Mouse (Mus musculus) forebrain, embryonic 12.5 days (tissue): ENCODE results near the gene Spata7. TPM values are rescaled to one million over a fixed set of nuclear protein-coding genes. Genes with fewer than 3 reads are reported as not detected.
A peak's percentile ranks its signal among the peaks of the same experiment; 100 is the strongest.
"Not testable (repeated sequence)": the region's sequence is repeated elsewhere in the genome, so short reads cannot be mapped to it uniquely, and the experiment has no call there.

ENCODE experiments used
- ATAC-seq: fragments of 200-750 bp; cut with Nextera tagmentation; 2 replicates; pipeline ENCODE4 v1.8.0; 2017; ENCODE audit warnings: moderate TSS enrichment; ENCODE audit not compliant: low FRiP score
- H3K27ac ChIP-seq: fragments of 300-500 bp; sonication (generic); 2 replicates; pipeline ENCODE4 v1.5.1; 2016; ENCODE audit warnings: mild to moderate bottlenecking
- H3K27me3 ChIP-seq: fragments of 300-500 bp; sonication (generic); 2 replicates; pipeline ENCODE4 v1.6.1; 2016; ENCODE audit warnings: mild to moderate bottlenecking
- H3K36me3 ChIP-seq: fragments of 300-500 bp; sonication (generic); replicated peaks from 2 replicates; pipeline ENCODE4 v1.6.1; 2016; ENCODE audit warnings: mild to moderate bottlenecking
- H3K4me1 ChIP-seq: fragments of 300-500 bp; sonication (generic); 2 replicates; pipeline ENCODE4 v1.6.1; 2016
- H3K4me2 ChIP-seq: fragments of 300-500 bp; sonication (generic); 2 replicates; pipeline ENCODE4 v1.6.1; 2016; ENCODE audit warnings: mild to moderate bottlenecking, moderate library complexity
- H3K4me3 ChIP-seq: fragments of 300-500 bp; sonication (generic); replicated peaks from 2 replicates; pipeline ENCODE4 v1.5.1; 2016; ENCODE audit warnings: mild to moderate bottlenecking
- H3K9ac ChIP-seq: fragments of 300-500 bp; sonication (generic); 2 replicates; pipeline ENCODE4 v1.6.1; 2016; ENCODE audit warnings: mild to moderate bottlenecking
- H3K9me3 ChIP-seq: fragments of 300-500 bp; sonication (generic); 2 replicates; pipeline ENCODE4 v1.6.1; 2016
- WGBS: fragments of 180-500 bp; shearing (Covaris S2); methylation state at CpG from one replicate; pipeline ENCODE4 v1.1.7; 2016; 5-methylcytosine and 5-hydroxymethylcytosine counted together
- polyA plus RNA-seq: library from polyadenylated mRNA; unstranded; fragments of >200 nt; fragmentation: Nextera tagmentation; extraction: Ambion mirVana; gene quantifications from 2 replicates; pipeline ENCODE4 v1.2.1, GENCODE M21; 2016

Gene Spata7
- polyA plus RNA-seq, 1 experiment from 2014 or later, result 25.8 TPM

DNA sequence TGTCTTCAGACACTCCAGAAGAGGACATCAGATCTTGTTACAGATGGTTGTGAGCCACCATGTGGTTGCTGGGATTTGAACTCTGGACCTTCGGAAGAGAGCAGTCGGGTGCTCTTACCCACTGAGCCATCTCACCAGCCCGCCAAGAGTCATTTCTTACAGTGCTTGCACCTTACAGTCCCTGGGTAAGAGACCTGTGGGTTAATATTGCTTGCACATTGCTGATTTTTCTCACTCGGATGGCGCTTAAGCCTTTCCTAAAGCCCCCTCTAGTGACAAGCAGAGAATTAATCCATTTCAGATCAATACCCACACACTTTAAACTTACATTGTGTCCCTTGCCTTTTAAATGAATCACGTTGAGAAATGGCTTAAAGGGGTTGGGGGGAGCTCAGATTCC lies 7.0 kb upstream of the Spata7 start:
- ATAC-seq, result peak; percentile 46; the same call in 1 of the 2 replicates
- 36% methylated on average over 6 of the region's 6 CpGs for WGBS
- H3K9ac ChIP-seq, H3K27ac ChIP-seq, H3K4me2 ChIP-seq, H3K4me3 ChIP-seq, H3K9me3 ChIP-seq, H3K27me3 ChIP-seq, H3K36me3 ChIP-seq, H3K4me1 ChIP-seq: not testable (repeated sequence)

GRCm38 (mm10) chr12:98623266-98623665 lies 4.7 kb upstream of the Spata7 start:
- H3K36me3 ChIP-seq, H3K9ac ChIP-seq, H3K4me2 ChIP-seq, H3K9me3 ChIP-seq, ATAC-seq, H3K4me1 ChIP-seq, H3K27ac ChIP-seq, H3K4me3 ChIP-seq, H3K27me3 ChIP-seq: not testable (repeated sequence)
- 91% methylated on average over 10 of the region's 10 CpGs for WGBS

DNA sequence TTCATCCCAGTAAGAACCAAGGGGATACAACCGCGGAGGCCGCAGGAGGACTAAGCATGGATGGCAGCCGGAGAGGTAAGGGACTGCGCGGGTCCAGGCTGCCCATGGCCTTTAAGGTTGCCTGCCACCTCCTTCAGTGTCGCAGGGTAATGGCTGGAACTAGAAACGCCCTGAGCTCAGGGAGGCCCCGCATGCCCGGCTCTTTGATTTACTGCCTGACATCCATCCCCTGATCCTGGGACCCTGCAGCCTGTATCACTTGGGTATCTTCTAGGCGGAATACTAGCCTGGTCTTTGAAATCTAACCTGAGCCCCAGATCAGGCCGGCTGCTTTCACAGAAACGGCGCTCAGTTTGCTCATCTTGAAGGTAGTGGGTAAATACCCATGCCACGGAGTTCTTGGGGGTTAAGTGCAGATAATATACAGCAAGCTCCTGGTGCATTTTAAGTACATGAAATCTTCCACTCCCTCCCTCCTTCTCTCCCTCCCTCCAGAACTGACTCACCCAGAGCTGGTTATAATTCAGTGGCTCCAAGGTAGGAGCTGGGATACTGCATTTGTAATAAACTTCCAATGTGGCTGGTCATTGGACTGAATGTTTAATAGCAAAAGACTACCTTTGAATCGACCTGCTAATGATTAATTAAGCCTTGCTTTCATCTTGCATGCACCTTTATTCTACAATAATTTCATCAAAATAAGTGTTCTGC lies 458 bp downstream of the Spata7 start:
- peaks cover 8% of the 10 kb centered on the region; the same call in 1 of the 2 replicates for H3K9me3 ChIP-seq
- peak; percentile 85 for ATAC-seq
- peak overlapping the region; percentile 69 for H3K4me2 ChIP-seq
- peak overlapping the region; percentile 39 for H3K27ac ChIP-seq
- peak overlapping the region; percentile 65 for H3K9ac ChIP-seq
- H3K4me1 ChIP-seq, result peaks cover 13% of the 10 kb centered on the region
- peaks cover 7% of the 10 kb centered on the region; the same call in 1 of the 2 replicates for H3K36me3 ChIP-seq
- no peaks in the 10 kb centered on the region for H3K27me3 ChIP-seq
- H3K4me3 ChIP-seq, result peak overlapping the region; percentile 68
- WGBS, result 1% methylated on average over 16 of the region's 16 CpGs

DNA sequence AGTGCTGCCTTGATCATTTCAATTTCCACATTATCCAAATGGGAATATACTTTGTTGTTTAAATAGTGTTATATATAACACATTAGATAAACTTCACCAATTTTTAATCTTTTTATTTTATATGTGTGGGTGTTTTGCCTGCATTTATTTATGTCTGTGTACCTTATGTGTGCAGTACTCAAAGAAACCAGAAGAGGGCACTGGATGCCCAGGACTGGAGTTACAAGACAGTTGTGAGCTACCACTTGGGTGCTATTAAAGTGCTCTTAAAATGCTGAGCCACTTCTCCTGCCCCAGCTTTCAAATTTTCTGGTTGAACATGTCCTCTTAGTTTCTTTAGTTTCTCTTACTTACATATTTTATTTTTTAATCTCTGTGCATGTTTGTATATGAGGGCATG lies 16.9 kb downstream of the Spata7 start:
- Histone ChIP-seq H3K4me1 (no peaks in the 10 kb centered on the region), H3K36me3 (no peaks in the 10 kb centered on the region; the same call in none of the 2 replicates), H3K27me3 (no peaks in the 10 kb centered on the region), H3K9ac (no peak overlapping the region), H3K4me3 (no peak overlapping the region), H3K27ac (no peak overlapping the region), H3K4me2 (no peak overlapping the region), H3K9me3 (no peaks in the 10 kb centered on the region)
- ATAC-seq, result no peak

GRCm38 (mm10) chr12:98656873-98657272 lies 28.9 kb downstream of the Spata7 start:
- Histone ChIP-seq H3K36me3 (peaks cover 14% of the 10 kb centered on the region), H3K27me3 (no peaks in the 10 kb centered on the region), H3K27ac (no peak overlapping the region), H3K9ac (no peak overlapping the region), H3K4me3 (no peak overlapping the region), H3K4me1 (no peaks in the 10 kb centered on the region), H3K4me2 (no peak overlapping the region), H3K9me3 (no peaks in the 10 kb centered on the region)
- ATAC-seq, result no peak
- 76% methylated on average over 2 of the region's 2 CpGs for WGBS

- no peaks in the 10 kb centered on the region for H3K27me3 ChIP-seq
- no peak for ATAC-seq
- no peak overlapping the region for H3K27ac ChIP-seq
- no peak overlapping the region for H3K9ac ChIP-seq
- no peaks in the 10 kb centered on the region for H3K4me1 ChIP-seq
- 91% methylated on average over 7 of the region's 7 CpGs for WGBS
- no peaks in the 10 kb centered on the region for H3K9me3 ChIP-seq
- H3K4me3 ChIP-seq, result no peak overlapping the region
- H3K36me3 ChIP-seq, result peaks cover 27% of the 10 kb centered on the region
- no peak overlapping the region for H3K4me2 ChIP-seq
These were observed 34.7 kb downstream of the Spata7 start for GRCm38 (mm10) chr12:98662617-98663016.

- 85% methylated on average over 10 of the region's 10 CpGs for WGBS
- H3K27ac ChIP-seq, result no peak overlapping the region
These were observed 40.3 kb downstream of the Spata7 start for GRCm38 (mm10) chr12:98668132-98668814.

DNA sequence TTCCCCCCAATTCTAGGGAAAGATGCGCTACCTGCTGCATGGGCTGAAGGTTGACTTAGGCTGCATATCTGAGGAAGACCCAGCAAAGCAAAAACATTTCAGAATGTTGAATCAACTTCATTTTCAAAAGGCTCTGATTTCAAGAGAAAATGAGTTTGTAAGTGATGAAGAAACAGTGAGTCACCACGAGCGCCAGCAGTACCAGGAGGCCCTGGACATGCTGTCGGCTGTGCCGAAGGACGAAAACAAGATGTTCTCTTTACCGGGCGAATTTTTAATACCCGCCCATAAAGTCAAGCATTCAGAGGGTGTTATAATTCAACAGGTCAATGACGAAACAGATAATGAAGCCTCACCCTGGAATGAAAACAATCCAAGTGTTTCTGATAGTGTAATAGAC lies 41.1 kb downstream of the Spata7 start:
- Histone ChIP-seq H3K27ac (no peak overlapping the region), H3K4me1 (no peaks in the 10 kb centered on the region), H3K36me3 (peaks cover 18% of the 10 kb centered on the region), H3K4me2 (no peak overlapping the region), H3K4me3 (no peak overlapping the region), H3K9ac (no peak overlapping the region), H3K9me3 (no peaks in the 10 kb centered on the region), H3K27me3 (no peaks in the 10 kb centered on the region)
- no peak for ATAC-seq
- 93% methylated on average over 10 of the region's 10 CpGs for whole genome bisulfite sequencing

More at GRCm38 (mm10) chr12:98668132-98668814, 40.3 kb downstream of the Spata7 start:
- Histone ChIP-seq H3K9ac (no peak overlapping the region), H3K4me3 (no peak overlapping the region), H3K27me3 (no peaks in the 10 kb centered on the region), H3K4me2 (no peak overlapping the region), H3K4me1 (no peaks in the 10 kb centered on the region), H3K9me3 (no peaks in the 10 kb centered on the region), H3K36me3 (peaks cover 18% of the 10 kb centered on the region)
- ATAC-seq, result no peak

GRCm38 (mm10) chr12:98669864-98670263 lies 41.9 kb downstream of the Spata7 start:
- H3K9ac ChIP-seq, result no peak overlapping the region
- no peak overlapping the region for H3K4me2 ChIP-seq
- no peak for ATAC-seq
- H3K27ac ChIP-seq, result no peak overlapping the region
- no peaks in the 10 kb centered on the region for H3K4me1 ChIP-seq
- 89% methylated on average over 5 of the region's 5 CpGs for WGBS
- peaks cover 16% of the 10 kb centered on the region for H3K36me3 ChIP-seq
- no peak overlapping the region for H3K4me3 ChIP-seq
- H3K27me3 ChIP-seq, result no peaks in the 10 kb centered on the region
- H3K9me3 ChIP-seq, result no peaks in the 10 kb centered on the region

DNA sequence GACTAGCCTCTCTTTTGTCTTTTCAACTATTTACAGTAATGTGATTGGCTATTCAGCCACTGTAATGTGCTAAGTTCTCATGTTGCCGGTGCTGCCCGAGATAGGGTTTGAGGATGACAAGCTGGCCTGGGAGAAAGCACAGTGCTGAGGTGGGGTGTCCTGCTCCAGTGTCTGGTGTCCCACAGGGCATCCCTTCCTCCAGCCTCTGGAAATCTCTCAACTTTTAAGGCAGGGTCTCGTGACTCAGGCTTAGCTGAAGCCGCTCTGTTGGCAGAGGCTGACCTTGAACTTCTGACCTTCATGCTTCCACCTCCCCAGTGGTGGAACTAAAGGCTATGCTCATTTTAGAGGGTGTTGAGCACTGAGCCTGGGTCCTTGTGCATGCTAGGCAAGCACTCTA lies 42.5 kb downstream of the Spata7 start:
- WGBS, result 86% methylated on average over 4 of the region's 4 CpGs
- Histone ChIP-seq H3K36me3 (peaks cover 15% of the 10 kb centered on the region), H3K4me2 (no peak overlapping the region), H3K4me1 (no peaks in the 10 kb centered on the region), H3K27me3 (no peaks in the 10 kb centered on the region), H3K9ac (no peak overlapping the region), H3K9me3 (no peaks in the 10 kb centered on the region), H3K27ac (no peak overlapping the region), H3K4me3 (no peak overlapping the region)
- no peak for ATAC-seq

- no peak for ATAC-seq
- no peaks in the 10 kb centered on the region for H3K27me3 ChIP-seq
- H3K4me3 ChIP-seq, result no peak overlapping the region
- WGBS, result 61% methylated on average over 6 of the region's 6 CpGs
- H3K36me3 ChIP-seq, result peaks cover 23% of the 10 kb centered on the region
- no peaks in the 10 kb centered on the region for H3K4me1 ChIP-seq
- no peak overlapping the region for H3K9ac ChIP-seq
- H3K27ac ChIP-seq, result no peak overlapping the region
- no peak overlapping the region for H3K4me2 ChIP-seq
- no peaks in the 10 kb centered on the region for H3K9me3 ChIP-seq
These were observed 45.9 kb downstream of the Spata7 start for GRCm38 (mm10) chr12:98673879-98674278.

- H3K27me3 ChIP-seq, result no peaks in the 10 kb centered on the region
- 15% methylated on average over 9 of the region's 9 CpGs for whole genome bisulfite sequencing
- H3K4me2 ChIP-seq, result peak overlapping the region; percentile 40
- peak; percentile 78 for ATAC-seq
- peaks cover 24% of the 10 kb centered on the region for H3K36me3 ChIP-seq
- H3K4me1 ChIP-seq, result no peaks in the 10 kb centered on the region
- no peak overlapping the region for H3K27ac ChIP-seq
- 0 out of 2 replicates have a peak overlapping the region, but pooled peaks have one; percentile 17 for H3K4me3 ChIP-seq
- H3K9me3 ChIP-seq, result no peaks in the 10 kb centered on the region
- H3K9ac ChIP-seq, result no peak overlapping the region
These were observed 46.7 kb downstream of the Spata7 start for GRCm38 (mm10) chr12:98674627-98675143.
